Mouse (Mus musculus): ENCODE measurements around the gene Chadl. TPM values are rescaled to one million over a fixed set of nuclear protein-coding genes. Genes with fewer than 3 reads are reported as not detected.

The Chadl gene
- 8.5 and 15.1 TPM in 2 replicates for polyA plus RNA-seq (2012; rRNA removed)

DNA sequence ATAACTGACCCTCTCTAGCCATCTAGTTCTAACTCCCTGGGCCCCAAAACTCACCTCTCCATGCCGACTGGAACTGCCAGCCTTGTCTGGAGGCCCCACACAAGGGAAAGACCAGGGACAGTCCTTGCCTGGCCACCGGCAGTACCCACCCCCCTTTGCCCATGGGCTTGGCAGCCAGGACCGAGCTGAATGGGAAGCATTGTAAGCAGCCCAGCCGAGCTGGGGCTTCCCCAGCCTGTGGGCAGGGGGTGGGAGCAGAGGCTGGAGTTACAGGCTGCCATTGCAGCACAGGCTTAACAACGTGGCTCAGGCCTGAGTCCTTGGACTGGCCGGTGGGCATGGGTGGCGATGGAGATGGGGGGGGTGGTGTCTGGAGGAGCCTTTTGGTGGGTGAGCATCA is at the start of gene Chadl:
Gene Chadl, minus strand, starts transcription at position 113 of the 400 bp plus-strand sequence.

GRCm38 (mm10) chr15:81744992-81745600 is 48.0 kb upstream of the Chadl start, which contains the start of the genes Zc3h7b and Rangap1:
Gene Zc3h7b (plus strand): TSS chr15:81745057.
Gene Rangap1 (minus strand): TSS chr15:81745530.

GRCm38 (mm10) chr15:81663697-81664561 is 33.2 kb downstream of the Chadl start, which contains the start of gene L3mbtl2:
Gene L3mbtl2 (plus strand): TSS chr15:81663889.

Other genes with a start within 250 kb of the Chadl start
- 23.7 and 32.7 TPM in 2 replicates for gene Rbx1, start 231.0 kb downstream of the Chadl start, polyA plus RNA-seq (2012; rRNA removed)
- gene Ep300, start 111.9 kb downstream of the Chadl start, polyA plus RNA-seq (2012; rRNA removed), result 27.6 and 28.9 TPM in 2 replicates
- 15.9 and 17.1 TPM in 2 replicates for gene L3mbtl2, start 33.4 kb downstream of the Chadl start, polyA plus RNA-seq (2012; rRNA removed)
- 61.3 and 67.9 TPM in 2 replicates for gene Zc3h7b, start 47.8 kb upstream of the Chadl start, polyA plus RNA-seq (2012; rRNA removed)
- 33.3 and 36.8 TPM in 2 replicates for gene Rangap1, start 48.2 kb upstream of the Chadl start, polyA plus RNA-seq (2012; rRNA removed)
- gene Tef, start 105.1 kb upstream of the Chadl start, polyA plus RNA-seq (2012; rRNA removed), result 61.6 and 63.8 TPM in 2 replicates
- 26.7 and 32.4 TPM in 2 replicates for gene Tob2, start 161.5 kb upstream of the Chadl start, polyA plus RNA-seq (2012; rRNA removed)
- gene Phf5a, start 174.6 kb upstream of the Chadl start, polyA plus RNA-seq (2012; rRNA removed), result 42.5 and 42.6 TPM in 2 replicates
- gene Aco2, start 175.0 kb upstream of the Chadl start, polyA plus RNA-seq (2012; rRNA removed), result 206 and 228 TPM in 2 replicates
- gene Polr3h, start 229.0 kb upstream of the Chadl start, polyA plus RNA-seq (2012; rRNA removed), result 21.0 and 21.5 TPM in 2 replicates
- gene Csdc2, start 239.5 kb upstream of the Chadl start, polyA plus RNA-seq (2012; rRNA removed), result 50.8 and 58.3 TPM in 2 replicates

All from ovary, adult 2 months (tissue).